Mouse (Mus musculus) layer of hippocampus, adult 9-11 months (tissue): ENCODE data around the gene Lcn6.
"Not testable (repeated sequence)": the region's sequence is repeated elsewhere in the genome, so short reads cannot be mapped to it uniquely, and the experiment has no call there.

Source experiments
- DNase-seq: peaks from one replicate; pipeline ENCODE4 v3.0.0; 2022

Lcn6 gene

DNA sequence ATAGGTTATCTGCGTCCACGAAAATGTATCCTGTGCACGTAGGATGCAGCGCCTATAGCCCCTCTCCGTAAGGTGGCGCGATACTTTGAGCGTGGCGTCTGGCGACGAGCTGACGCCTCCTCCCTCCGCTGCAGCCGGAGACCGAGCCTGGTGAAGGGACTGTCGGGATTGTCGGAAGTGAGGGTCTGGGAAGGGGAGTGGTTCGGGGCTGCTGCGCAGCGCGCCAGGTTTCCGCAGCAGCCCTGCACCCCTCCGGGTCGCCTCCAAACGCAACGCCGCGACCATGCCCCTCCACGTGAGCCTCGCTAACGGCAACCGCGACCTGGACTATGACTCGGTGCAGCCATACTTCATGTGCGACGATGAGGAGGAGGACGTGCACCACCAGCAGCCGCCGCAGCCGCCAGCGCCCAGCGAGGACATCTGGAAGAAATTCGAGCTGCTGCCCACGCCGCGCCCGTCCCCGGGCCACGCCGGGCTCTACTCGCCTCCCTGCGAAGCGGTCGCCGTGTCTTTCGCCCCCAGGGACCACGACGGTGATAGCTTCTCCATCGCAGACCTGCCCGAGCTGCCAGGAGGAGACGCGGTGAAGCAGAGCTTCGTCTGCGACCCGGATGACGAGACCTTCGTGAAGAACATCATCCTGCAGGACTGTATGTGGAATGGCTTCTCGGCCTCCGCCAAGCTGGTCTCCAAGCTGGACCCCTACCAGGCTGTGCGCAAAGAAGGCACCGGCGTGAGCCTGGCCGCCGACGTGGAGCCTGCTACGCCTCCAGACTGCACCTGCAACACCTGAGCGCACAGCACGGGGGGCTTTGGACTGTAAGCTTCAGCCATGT is 30.3 kb downstream of the Lcn6 start, which contains the start of gene Bmyc:
Bmyc (plus strand) TSS at position 97 of the 839 bp plus-strand sequence.
- peak; percentile 91 for DNase-seq

DNA sequence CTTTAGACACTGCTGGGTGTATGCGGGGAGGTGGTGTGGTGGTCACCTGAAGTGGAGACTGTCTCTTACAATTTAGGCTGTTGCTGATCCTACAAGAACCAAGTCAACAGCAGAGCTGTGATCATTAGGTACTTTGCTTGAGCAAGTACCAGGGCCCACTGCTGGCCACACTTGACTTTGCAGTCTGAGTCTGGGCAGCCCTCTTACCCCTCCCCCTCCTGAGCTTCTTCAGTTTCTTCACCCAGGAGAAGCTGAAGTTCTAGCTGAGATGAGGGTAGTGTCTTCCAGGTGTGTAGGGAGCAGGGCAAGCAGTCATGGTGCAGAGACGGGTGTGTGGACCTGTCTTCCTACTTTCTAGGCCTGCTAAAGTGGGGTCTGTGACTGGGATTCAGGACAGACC is 31.5 kb downstream of the Lcn6 start:
- peak; percentile 53 for DNase-seq

DNA sequence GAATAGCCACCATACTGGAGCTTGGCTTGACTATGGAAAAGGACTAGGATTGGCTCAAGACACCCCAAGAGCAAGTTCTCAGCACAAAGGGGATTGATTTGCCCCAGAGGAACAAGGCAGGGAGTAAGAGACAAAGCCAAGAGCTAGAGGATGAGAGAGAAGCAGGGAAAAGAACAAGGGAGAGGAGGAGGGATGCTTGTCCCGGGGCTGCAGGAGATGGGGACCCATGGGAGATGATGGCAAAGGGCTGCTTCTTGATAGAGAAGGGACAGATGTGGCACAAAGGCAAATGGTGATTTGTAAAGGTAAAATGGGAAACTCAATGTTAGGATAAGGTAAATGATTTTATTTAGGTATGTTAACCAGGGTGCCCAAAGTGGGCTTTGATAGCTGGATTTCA is 32.5 kb downstream of the Lcn6 start:
- not testable (repeated sequence) for DNase-seq

DNA sequence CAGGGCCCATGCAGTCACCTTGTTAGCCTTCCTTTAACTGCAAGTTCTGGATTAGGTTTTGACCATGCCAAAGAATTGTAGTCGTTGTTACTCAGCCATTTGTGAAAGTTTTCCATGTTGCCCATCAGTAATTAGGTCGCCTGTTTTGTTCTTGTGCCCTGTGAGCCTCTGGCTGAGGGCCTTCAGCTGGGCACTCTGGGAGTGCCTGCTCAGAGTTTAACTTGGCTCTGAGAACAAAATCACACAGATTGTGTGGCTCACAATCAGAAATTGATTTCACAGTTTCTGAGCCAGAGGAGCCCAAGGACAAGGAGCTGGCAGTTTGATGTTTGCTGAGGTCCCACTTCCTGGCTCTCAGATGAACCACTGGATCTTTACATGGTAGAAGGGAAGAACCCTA is 33.2 kb downstream of the Lcn6 start:
- DNase-seq = not testable (repeated sequence)

DNA sequence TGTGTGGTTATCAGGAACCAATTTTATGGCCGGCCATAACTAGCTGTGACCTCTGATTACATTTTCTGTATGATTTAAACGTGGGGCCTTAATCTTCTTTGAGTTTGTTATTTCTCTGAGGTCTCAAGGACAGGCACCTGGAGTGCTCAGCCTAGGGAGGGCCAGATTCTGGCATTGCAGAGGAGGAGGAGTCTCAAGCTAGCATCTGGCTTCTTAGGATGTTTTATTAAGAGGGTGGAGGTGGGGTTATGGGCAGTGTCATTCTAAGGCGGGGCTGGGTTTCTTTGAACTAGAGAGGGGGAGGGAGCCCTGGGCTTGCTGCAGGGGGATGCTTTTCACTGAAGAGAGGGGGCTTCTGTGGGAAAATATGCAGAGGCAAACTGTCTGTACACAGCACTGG is 35.1 kb downstream of the Lcn6 start:
- DNase-seq = not testable (repeated sequence)

DNA sequence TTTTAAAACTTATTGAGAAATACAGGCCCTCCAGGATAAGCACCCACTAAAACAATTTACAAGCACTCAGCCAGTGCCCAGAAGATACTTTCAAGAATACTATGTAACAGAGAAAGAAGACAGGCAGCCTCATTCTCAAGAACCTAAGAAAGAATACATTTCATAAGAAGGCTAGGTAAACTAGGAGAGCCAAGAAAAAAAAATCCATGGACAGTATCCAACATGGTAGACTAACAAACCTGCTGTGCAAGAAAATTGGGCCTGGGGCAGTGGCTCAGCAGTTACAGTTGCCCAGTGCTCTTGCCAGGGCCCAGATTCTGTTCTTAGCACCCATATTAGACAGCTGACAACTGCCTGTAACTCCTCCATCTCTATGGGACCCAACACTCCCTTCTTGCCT is 40.6 kb downstream of the Lcn6 start:
- DNase-seq = no peak
